Mouse (Mus musculus) brain, adult 2 months (tissue): ENCODE measurements around the gene Dbf4.

Experiments
- DNase-seq: peaks from one replicate; pipeline ENCODE4 v3.0.0; 2011; ENCODE audit warnings: low read depth, low spot score

Gene Dbf4

DNA sequence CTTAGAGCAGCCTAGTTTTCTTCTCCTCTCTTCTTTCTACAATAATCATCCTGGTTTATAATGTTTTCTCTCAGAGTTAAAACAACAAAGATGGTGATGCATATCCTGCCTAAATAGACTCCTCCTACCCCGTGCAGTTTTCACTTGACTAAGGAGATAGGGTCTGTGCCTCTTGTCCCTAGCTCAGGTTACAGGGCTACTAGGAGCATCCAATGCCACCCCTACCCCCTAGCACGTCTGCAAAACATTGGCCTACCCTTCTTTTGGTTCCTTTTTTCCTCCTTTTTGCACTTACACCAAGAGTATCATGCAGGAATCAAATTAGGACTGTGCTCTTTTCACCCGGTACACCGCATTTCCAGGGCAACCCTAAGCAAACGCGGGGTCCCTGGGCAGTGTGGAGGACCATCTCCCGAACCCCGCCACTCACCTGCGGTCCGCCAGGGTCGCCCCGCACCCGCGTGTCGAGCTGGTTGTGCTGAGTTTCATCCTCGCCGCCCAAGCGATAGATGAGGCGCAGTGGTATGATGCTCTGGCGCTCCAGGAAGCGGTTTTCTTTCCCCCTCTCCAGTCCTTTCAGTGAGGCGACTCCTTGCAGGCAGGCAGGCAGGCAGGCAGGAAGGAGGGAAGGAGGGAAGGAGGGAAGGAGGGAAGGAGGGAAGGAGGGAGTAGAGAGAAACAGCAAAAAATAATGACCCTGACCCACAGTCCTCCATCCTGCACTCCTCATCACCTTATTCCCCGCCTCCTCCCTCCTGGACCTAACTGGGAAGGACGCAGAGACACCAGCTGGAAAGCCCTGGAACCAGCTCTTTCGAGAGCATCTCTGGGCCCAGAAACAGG is 55.5 kb downstream of the Dbf4 start:
- DNase-seq = peak; percentile 87

DNA sequence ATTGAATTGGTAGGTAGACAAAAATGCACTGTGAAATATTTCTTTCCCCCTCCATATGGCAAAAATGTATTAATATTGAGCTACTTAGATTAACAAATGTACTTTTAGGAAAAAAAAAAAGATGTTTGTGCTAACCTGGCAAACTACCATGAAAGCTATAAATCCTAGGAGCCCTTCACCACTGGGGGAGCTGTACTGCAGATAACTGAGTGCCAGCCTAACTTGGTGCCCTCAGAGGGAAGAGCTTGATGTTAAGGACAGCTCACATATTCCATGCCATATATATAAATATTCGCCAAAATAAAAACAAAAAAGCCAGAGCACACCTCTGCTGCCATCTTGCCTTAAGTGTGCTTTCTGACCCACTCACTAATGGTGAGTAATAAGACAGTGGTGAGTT is 60.2 kb downstream of the Dbf4 start:
- peak; percentile 72 for DNase-seq

DNA sequence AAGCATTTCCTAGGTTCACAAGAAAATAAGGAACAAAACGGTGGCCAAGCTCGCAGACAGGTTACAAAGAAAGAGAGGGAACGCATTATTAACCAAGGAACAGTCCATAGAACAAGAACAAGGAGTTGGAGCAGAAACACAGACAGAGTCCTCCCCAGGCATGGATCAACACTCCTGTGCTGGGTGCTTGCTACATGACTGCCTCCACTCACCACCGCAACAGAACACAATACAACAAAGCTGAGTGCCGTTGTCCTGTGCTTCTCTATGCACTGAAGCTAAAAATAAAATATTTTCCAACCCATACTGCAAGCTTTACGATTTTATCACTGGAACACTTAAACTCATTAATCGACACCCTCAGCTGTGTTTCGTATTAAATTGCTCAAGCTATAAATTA is 64.8 kb downstream of the Dbf4 start:
- no peak for DNase-seq

DNA sequence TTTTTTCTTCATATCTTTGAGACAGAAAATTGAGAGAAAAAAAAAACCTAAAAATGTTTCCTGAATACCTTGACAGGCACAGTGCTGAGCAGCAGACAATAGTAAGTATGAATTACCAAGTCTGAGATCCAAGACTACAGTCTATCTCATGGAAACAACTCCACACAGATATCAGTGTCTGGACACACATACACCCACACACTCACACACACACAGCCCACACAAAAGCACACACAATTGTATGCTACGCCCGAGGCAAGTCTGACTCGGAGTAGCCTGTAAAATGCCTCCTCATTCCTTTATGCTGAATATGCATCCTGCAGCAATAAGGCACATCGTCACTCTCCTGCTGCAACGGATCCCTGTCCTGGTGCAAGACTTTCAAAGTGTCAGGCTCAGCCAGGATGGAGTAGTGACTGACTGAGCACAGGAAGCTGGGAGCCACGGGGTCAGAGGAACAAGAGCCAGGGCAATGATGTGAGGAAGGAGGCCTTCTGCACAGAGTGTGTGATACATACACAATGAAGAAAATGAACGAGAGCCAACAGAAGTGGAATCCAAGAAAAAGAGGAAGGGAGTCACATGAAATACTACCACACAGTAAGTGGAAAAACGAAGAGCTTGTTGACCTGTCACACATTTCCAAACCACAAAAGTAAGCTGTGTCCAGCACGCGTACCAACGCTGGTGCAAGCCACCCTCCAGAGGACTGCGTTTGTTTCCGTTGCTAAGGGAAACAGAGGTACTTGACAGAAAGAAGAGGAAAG is 65.4 kb downstream of the Dbf4 start:
- DNase-seq = peak; percentile 39

DNA sequence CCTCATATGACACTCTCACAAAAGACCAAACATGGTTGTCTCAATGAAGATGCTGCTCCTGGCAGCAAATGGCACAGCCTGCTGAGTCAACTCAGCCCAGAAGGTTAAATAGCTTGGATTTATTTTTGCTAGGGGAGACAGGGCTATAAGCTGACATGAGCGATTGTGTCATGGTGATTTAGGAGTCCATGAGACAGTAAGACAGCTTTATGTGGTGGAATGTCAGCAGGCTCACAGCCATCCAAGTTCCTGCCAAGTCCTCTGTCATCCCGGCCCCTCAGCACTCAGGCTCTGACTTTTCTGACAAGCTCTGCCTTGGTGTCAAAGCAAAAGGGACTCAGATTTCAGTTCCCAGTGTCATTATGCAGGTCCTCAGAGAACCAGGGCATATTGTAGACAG is 66.2 kb downstream of the Dbf4 start:
- peak; percentile 71 for DNase-seq

DNA sequence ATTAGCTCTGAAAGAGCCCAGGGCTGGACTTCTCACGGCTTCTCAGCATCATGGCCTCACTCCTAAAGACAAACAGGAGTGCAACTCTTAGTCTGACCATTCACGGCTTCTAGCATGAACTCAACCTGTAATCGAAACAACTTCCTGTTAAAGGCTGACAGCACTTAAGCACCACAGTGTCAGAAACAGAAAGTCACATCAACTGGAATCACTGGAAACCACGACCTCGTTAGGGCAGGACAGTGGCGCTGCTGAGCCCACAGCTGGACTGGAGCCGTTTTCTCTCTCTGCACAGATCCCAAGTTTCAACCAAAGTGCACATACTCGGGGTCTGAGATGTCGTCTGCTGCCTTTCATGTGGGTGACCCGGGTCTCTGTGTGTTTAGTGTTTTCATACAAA is 73.0 kb downstream of the Dbf4 start:
- DNase-seq = no peak
